Mouse (Mus musculus) retina, adult 2 months (tissue): ENCODE results near the gene Tifa.

Experiments used
- DNase-seq: peaks from one replicate; pipeline ENCODE4 v3.0.0-alpha.2; 2012; ENCODE audit warnings: low read depth, low spot score

Tifa gene

DNA sequence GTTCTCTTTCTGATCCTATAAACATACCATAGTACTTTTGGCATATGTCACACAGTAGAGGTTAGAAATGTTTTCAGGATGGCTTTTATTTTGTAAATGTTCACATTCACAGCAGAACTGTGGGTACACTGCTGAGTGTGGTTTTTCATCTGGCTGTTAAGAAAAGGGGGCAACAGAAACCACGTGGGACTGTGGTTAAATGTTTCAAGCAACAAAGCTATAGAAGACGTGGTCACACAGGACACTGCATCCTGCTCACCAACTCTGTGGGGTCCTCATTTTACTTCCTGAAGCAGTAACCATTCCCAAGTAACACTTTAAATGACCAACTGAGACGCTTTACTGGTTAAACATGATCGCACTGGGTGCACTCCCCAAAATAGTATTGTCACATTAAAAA is 72.9 kb downstream of the Tifa start:
- DNase-seq: no peak

DNA sequence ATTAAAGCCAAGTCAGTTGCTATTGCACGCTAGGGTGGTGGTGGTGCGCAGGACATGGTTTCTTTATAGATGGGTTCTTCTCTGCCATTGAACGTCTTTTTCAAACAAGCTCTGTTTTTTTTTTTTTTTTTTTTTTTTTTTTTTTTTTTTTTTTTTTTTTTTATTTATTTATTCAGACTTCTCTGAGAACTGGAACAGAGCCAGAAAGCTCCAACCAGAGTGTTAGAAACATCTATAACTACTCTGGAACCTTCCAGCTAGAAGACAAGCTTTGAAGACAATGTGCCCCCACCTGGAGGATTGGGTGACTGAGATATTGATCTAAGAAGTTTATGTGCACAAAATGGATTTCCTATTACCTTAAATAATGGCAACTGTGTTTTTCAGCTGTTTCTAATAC is 74.0 kb downstream of the Tifa start:
- DNase-seq: no peak

DNA sequence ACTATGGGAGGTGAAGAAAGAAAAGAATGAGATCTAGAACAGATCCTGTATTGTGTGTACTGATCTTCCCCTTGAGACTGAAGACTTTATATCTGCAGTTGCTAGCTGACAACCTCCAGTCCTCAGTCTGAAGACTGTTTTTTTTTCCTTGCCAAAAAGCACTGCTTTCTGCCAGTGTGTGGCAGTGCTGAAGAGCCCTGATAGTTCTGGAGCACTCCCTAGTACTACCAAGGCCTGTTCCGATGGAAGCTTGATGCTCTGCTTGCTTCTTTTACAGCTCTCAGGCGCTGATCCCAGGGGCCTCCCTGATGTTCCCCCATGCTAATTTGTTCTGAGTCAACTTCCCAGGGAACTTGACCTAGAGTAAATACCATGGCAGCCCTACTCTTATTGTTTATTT is 74.6 kb downstream of the Tifa start:
- no peak for DNase-seq

DNA sequence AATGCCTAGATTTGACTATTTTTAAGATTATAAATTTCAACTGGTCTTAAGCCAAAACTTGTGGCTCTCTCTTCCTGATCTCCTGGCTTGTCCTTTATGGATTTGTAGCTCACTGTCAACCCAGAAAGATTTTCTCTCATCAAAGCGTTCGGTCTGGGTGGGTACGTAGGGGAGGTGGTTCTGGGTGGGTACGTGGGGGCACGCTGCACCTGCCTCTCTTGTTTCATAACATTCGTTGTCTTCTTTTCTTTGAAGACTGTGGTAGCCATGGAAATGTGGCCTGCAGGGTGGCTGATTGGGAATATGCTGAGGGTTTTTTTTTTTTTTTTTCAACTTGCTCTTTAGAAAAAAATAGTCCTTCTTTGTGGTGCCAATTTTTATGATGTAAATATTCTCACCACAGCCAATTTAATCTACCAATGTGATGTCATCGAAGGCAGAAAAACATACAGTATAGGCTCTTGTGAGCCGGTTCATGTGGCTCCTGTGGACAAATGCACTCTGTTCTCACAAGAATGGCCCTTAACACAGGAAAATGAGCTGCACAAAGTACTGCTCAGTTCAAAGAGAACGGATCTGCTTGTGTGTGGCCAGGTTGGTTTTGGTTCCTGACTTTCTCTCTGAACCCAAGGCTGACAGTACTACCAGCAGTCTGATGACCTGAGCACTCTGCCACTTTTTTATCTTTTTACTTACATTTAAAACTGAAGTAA is 78.6 kb downstream of the Tifa start:
- no peak for DNase-seq

DNA sequence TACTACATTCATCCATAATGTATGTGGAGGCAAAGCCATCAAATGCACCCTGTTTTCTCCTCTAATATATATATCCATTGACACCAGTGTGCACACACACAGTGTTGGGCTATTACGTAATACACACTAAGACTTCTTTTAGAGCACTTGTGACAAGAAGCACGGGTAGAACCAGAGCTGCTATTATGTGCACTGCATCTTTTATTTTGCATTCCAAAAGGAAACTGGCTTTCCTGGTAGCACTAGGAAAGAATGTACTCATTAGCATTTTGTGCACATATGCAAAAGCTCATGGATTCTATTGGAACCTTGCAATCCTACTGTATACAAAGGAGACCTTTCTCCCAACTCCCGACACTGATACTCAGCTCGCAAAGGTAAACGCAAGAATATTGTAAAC is 79.3 kb downstream of the Tifa start:
- no peak for DNase-seq

GRCm38 (mm10) chr3:127871575-127871974 is 82.0 kb downstream of the Tifa start:
- no peak for DNase-seq

DNA sequence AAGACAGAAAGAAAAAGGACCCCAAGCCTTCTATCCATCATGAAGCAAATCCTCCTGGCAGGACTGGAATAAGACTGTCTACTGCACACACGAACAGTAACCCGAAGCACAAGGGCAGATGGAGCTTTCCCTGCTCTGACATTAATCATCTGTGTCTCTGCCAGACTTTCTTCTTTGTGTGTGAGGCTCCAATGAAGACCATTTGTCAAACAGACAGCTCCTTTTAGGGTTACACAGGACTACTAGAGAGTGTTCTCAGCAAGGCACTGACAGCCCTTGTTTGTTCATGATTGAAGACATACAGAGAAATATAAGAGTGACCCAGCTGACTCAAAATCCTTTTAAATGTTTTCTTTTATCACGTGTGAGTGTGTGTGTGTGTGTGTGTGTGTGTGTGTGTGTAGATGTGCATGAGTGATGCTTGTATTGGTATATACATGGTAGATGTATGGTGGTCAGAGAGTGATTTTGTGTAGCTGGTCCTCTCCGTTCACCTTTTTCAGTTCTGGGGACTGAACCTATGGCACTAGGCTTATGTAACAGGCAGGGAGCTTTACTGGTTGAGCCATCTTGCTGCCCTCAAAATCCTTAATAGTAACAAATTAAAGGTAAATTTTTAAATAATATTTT is 84.8 kb downstream of the Tifa start:
- DNase-seq: no peak

DNA sequence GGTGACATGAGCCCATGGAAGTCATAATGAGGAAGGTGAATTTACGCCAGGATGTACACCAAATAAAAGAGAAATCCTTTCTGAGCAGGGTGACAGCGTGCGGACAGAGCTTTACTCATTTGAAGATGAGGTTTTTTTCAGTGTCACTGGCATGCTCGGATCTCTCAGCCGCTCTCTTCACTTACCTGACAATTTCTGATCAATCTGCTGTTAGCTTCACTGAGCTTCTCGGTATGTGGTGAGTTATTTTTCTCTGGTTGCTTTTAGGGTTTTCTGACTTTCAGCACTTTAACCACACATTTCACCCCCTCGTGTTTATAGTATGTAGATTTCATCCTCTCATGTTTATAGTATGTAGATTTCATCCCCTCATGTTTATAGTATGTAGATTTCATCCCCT is 85.5 kb downstream of the Tifa start:
- DNase-seq: no peak

- no peak for DNase-seq
These were observed 85.9 kb downstream of the Tifa start for GRCm38 (mm10) chr3:127875509-127875908.

GRCm38 (mm10) chr3:127879968-127880367 is 90.4 kb downstream of the Tifa start:
- DNase-seq: no peak

DNA sequence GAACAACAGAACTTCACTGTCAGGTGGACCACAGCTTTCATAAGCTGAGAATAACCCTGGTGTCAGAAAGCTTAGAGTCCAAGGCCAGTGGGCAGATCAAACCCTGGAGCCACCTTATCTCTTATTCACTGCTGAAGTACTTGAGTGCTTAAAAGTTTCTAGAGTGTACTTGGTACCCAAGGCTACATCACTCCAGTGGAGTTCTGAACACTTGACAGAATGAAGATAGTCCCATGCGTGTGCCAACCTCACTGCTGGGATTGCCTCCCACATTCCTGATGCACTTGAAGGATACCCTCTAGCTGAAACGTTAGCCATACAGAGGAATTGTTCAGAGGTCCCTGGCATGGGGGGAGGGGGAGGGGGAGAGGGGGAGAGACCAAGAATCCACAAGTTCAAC is 92.1 kb downstream of the Tifa start:
- DNase-seq: no peak
